ENCODE assay signal across 10 mouse cellular contexts in the genomic region with DNA sequence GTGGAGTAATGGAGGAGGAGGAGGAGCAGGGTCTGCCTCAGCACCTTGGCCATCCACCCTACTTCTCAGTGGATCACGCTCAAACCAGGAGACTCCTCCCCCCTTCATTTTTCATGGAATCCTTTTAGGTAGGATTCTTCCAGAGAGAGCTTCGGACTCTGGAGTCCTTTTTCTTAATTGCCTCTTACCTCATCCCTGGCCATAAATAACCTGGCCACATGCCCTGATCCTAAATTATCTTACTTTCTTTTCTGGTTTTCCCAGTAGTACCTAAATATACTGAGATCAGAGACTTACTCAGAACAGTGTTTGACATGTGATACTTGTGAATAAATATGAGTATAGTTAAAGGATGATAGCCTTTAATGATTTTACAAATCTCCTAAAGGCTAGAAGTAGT.
"Had no signal": no experiment of that assay in that cellular context is flagged by ENCODE, and none has a peak within 500 bp of the region (broad histone marks: within the 10 kb centered on the region; RNA-seq: fewer than 3 reads in every experiment).

No protein-coding gene starts in this region.

- DNase-seq: kidney, postnatal 14 days; kidney, postnatal 4 days; left cerebral cortex, postnatal 4 days; liver, postnatal 0 days; lung, embryonic 14.5 days; right cerebral cortex, adult 18-20 months; right cerebral cortex, postnatal 25 days; spleen, adult 18-20 months; thymus, adult 18-20 months; thymus, postnatal 36 days had no signal
